Mouse (Mus musculus): ENCODE results near the gene Tmem117. TPM values are rescaled to one million over a fixed set of nuclear protein-coding genes. Genes with fewer than 3 reads are reported as not detected.
A peak's percentile ranks its signal among the peaks of the same experiment; 100 is the strongest.

The Tmem117 gene
- polyA plus RNA-seq, 1 experiment from 2014 or later, result 3.1 TPM

GRCm38 (mm10) chr15:94593586-94593985, 35.4 kb upstream of the Tmem117 start:
- ATAC-seq (ENCODE audit: insufficient read depth, low FRiP score, low TSS enrichment) (no peak), DNase-seq (ENCODE audit: low spot score) (no peak)
- H3K4me1 ChIP-seq (ENCODE audit: control insufficient read depth, insufficient read depth, low read length), result no peaks in the 10 kb centered on the region
- H3K36me3 ChIP-seq (ENCODE audit: control insufficient read depth, insufficient read depth, low read length), result no peaks in the 10 kb centered on the region
- no peaks in the 10 kb centered on the region for H3K9me3 ChIP-seq (ENCODE audit: control insufficient read depth, low read length)
- H3K4me3 ChIP-seq (ENCODE audit: low read depth, low read length), result no peak overlapping the region
- H3K9ac ChIP-seq (ENCODE audit: low read length), result no peak overlapping the region
- H3K4me2 ChIP-seq (ENCODE audit: low read depth), result no peak overlapping the region
- no peak overlapping the region for H3K27ac ChIP-seq (ENCODE audit: low read depth, low read length)
- WGBS, result 72% methylated on average over 1 of the region's 1 CpGs
- H3K27me3 ChIP-seq (ENCODE audit: control insufficient read depth, insufficient read depth, low read length), result no peaks in the 10 kb centered on the region

GRCm38 (mm10) chr15:94600145-94600707, 28.8 kb upstream of the Tmem117 start:
- DNase-seq (ENCODE audit: low spot score) (no peak), ATAC-seq (ENCODE audit: insufficient read depth, low FRiP score, low TSS enrichment) (no peak)
- 84% methylated on average over 11 of the region's 11 CpGs for WGBS
- Histone ChIP-seq H3K4me3 (ENCODE audit: low read depth, low read length) (no peak overlapping the region), H3K36me3 (ENCODE audit: control insufficient read depth, insufficient read depth, low read length) (no peaks in the 10 kb centered on the region), H3K9ac (ENCODE audit: low read length) (no peak overlapping the region), H3K4me2 (ENCODE audit: low read depth) (no peak overlapping the region), H3K27ac (ENCODE audit: low read depth, low read length) (no peak overlapping the region), H3K4me1 (ENCODE audit: control insufficient read depth, insufficient read depth, low read length) (no peaks in the 10 kb centered on the region), H3K9me3 (ENCODE audit: control insufficient read depth, low read length) (no peaks in the 10 kb centered on the region), H3K27me3 (ENCODE audit: control insufficient read depth, insufficient read depth, low read length) (no peaks in the 10 kb centered on the region)

- H3K4me2 ChIP-seq (ENCODE audit: low read depth), result no peak overlapping the region
- H3K9ac ChIP-seq (ENCODE audit: low read length), result no peak overlapping the region
- WGBS, result 24% methylated on average over 3 of the region's 3 CpGs
- H3K4me3 ChIP-seq (ENCODE audit: low read depth, low read length), result no peak overlapping the region
- ATAC-seq (ENCODE audit: insufficient read depth, low FRiP score, low TSS enrichment), result no peak
- DNase-seq (ENCODE audit: low spot score), result peak; percentile 55
- H3K27me3 ChIP-seq (ENCODE audit: control insufficient read depth, insufficient read depth, low read length), result no peaks in the 10 kb centered on the region
- H3K36me3 ChIP-seq (ENCODE audit: control insufficient read depth, insufficient read depth, low read length), result no peaks in the 10 kb centered on the region
- no peaks in the 10 kb centered on the region for H3K9me3 ChIP-seq (ENCODE audit: control insufficient read depth, low read length)
- H3K4me1 ChIP-seq (ENCODE audit: control insufficient read depth, insufficient read depth, low read length), result no peaks in the 10 kb centered on the region
- H3K27ac ChIP-seq (ENCODE audit: low read depth, low read length), result no peak overlapping the region
Observed at GRCm38 (mm10) chr15:94601339-94601738, 27.7 kb upstream of the Tmem117 start.

GRCm38 (mm10) chr15:94602441-94602840, 26.6 kb upstream of the Tmem117 start:
- Histone ChIP-seq H3K4me1 (ENCODE audit: control insufficient read depth, insufficient read depth, low read length) (no peaks in the 10 kb centered on the region), H3K27ac (ENCODE audit: low read depth, low read length) (no peak overlapping the region), H3K27me3 (ENCODE audit: control insufficient read depth, insufficient read depth, low read length) (no peaks in the 10 kb centered on the region), H3K9me3 (ENCODE audit: control insufficient read depth, low read length) (no peaks in the 10 kb centered on the region), H3K4me2 (ENCODE audit: low read depth) (no peak overlapping the region), H3K36me3 (ENCODE audit: control insufficient read depth, insufficient read depth, low read length) (no peaks in the 10 kb centered on the region), H3K4me3 (ENCODE audit: low read depth, low read length) (no peak overlapping the region), H3K9ac (ENCODE audit: low read length) (no peak overlapping the region)
- ATAC-seq (ENCODE audit: insufficient read depth, low FRiP score, low TSS enrichment) (no peak), DNase-seq (ENCODE audit: low spot score) (no peak)
- 68% methylated on average over 3 of the region's 3 CpGs for WGBS

- no peak overlapping the region for H3K4me2 ChIP-seq (ENCODE audit: low read depth)
- no peak overlapping the region for H3K27ac ChIP-seq (ENCODE audit: low read depth, low read length)
Observed at GRCm38 (mm10) chr15:94607768-94608167, 21.3 kb upstream of the Tmem117 start.

GRCm38 (mm10) chr15:94616036-94616435, 13.0 kb upstream of the Tmem117 start:
- no peaks in the 10 kb centered on the region for H3K36me3 ChIP-seq (ENCODE audit: control insufficient read depth, insufficient read depth, low read length)
- H3K4me3 ChIP-seq (ENCODE audit: low read depth, low read length), result no peak overlapping the region
- no peak for DNase-seq (ENCODE audit: low spot score)
- no peak overlapping the region for H3K9ac ChIP-seq (ENCODE audit: low read length)
- no peaks in the 10 kb centered on the region for H3K4me1 ChIP-seq (ENCODE audit: control insufficient read depth, insufficient read depth, low read length)
- H3K27ac ChIP-seq (ENCODE audit: low read depth, low read length), result no peak overlapping the region
- H3K4me2 ChIP-seq (ENCODE audit: low read depth), result no peak overlapping the region
- no peaks in the 10 kb centered on the region for H3K27me3 ChIP-seq (ENCODE audit: control insufficient read depth, insufficient read depth, low read length)
- no peak for ATAC-seq (ENCODE audit: insufficient read depth, low FRiP score, low TSS enrichment)
- 91% methylated on average over 11 of the region's 11 CpGs for WGBS
- no peaks in the 10 kb centered on the region for H3K9me3 ChIP-seq (ENCODE audit: control insufficient read depth, low read length)

More at GRCm38 (mm10) chr15:94607768-94608167, 21.3 kb upstream of the Tmem117 start:
- Histone ChIP-seq H3K9me3 (ENCODE audit: control insufficient read depth, low read length) (no peaks in the 10 kb centered on the region), H3K36me3 (ENCODE audit: control insufficient read depth, insufficient read depth, low read length) (no peaks in the 10 kb centered on the region), H3K27me3 (ENCODE audit: control insufficient read depth, insufficient read depth, low read length) (no peaks in the 10 kb centered on the region), H3K9ac (ENCODE audit: low read length) (no peak overlapping the region), H3K4me3 (ENCODE audit: low read depth, low read length) (no peak overlapping the region), H3K4me1 (ENCODE audit: control insufficient read depth, insufficient read depth, low read length) (no peaks in the 10 kb centered on the region)
- WGBS, result 94% methylated on average over 8 of the region's 8 CpGs
- ATAC-seq (ENCODE audit: insufficient read depth, low FRiP score, low TSS enrichment), result no peak
- no peak for DNase-seq (ENCODE audit: low spot score)

- Histone ChIP-seq H3K27me3 (ENCODE audit: control insufficient read depth, insufficient read depth, low read length) (no peaks in the 10 kb centered on the region), H3K4me2 (ENCODE audit: low read depth) (no peak overlapping the region), H3K9ac (ENCODE audit: low read length) (no peak overlapping the region), H3K27ac (ENCODE audit: low read depth, low read length) (no peak overlapping the region), H3K9me3 (ENCODE audit: control insufficient read depth, low read length) (no peaks in the 10 kb centered on the region), H3K36me3 (ENCODE audit: control insufficient read depth, insufficient read depth, low read length) (no peaks in the 10 kb centered on the region), H3K4me1 (ENCODE audit: control insufficient read depth, insufficient read depth, low read length) (no peaks in the 10 kb centered on the region), H3K4me3 (ENCODE audit: low read depth, low read length) (no peak overlapping the region)
- ATAC-seq (ENCODE audit: insufficient read depth, low FRiP score, low TSS enrichment), result no peak
- DNase-seq (ENCODE audit: low spot score), result no peak
Observed at GRCm38 (mm10) chr15:94620909-94621308, 8.1 kb upstream of the Tmem117 start.

- Histone ChIP-seq H3K4me3 (ENCODE audit: low read depth, low read length) (peak overlapping the region; percentile 71), H3K27ac (ENCODE audit: low read depth, low read length) (no peak overlapping the region), H3K36me3 (ENCODE audit: control insufficient read depth, insufficient read depth, low read length) (no peaks in the 10 kb centered on the region), H3K9ac (ENCODE audit: low read length) (no peak overlapping the region), H3K4me2 (ENCODE audit: low read depth) (peak overlapping the region; percentile 91), H3K4me1 (ENCODE audit: control insufficient read depth, insufficient read depth, low read length) (no peaks in the 10 kb centered on the region), H3K27me3 (ENCODE audit: control insufficient read depth, insufficient read depth, low read length) (no peaks in the 10 kb centered on the region; the same call in 1 of the 2 replicates), H3K9me3 (ENCODE audit: control insufficient read depth, low read length) (no peaks in the 10 kb centered on the region)
- peak; percentile 6 for ATAC-seq (ENCODE audit: insufficient read depth, low FRiP score, low TSS enrichment)
- WGBS, result 47% methylated on average over 2 of the region's 2 CpGs
- no peak for DNase-seq (ENCODE audit: low spot score)
Observed at GRCm38 (mm10) chr15:94628463-94628829, 586 bp upstream of the Tmem117 start.

- Histone ChIP-seq H3K36me3 (ENCODE audit: control insufficient read depth, insufficient read depth, low read length) (no peaks in the 10 kb centered on the region), H3K4me3 (ENCODE audit: low read depth, low read length) (no peak overlapping the region), H3K4me2 (ENCODE audit: low read depth) (no peak overlapping the region), H3K9me3 (ENCODE audit: control insufficient read depth, low read length) (no peaks in the 10 kb centered on the region), H3K27ac (ENCODE audit: low read depth, low read length) (no peak overlapping the region), H3K27me3 (ENCODE audit: control insufficient read depth, insufficient read depth, low read length) (no peaks in the 10 kb centered on the region; the same call in 1 of the 2 replicates), H3K9ac (ENCODE audit: low read length) (no peak overlapping the region), H3K4me1 (ENCODE audit: control insufficient read depth, insufficient read depth, low read length) (no peaks in the 10 kb centered on the region)
- ATAC-seq (ENCODE audit: insufficient read depth, low FRiP score, low TSS enrichment), result no peak
- 72% methylated on average over 4 of the region's 4 CpGs for WGBS
- no peak for DNase-seq (ENCODE audit: low spot score)
Observed at GRCm38 (mm10) chr15:94630553-94630952, 1.5 kb downstream of the Tmem117 start.
